Mouse (Mus musculus) adipose tissue, adult 10 weeks (tissue): ENCODE measurements around the gene Defa28. TPM values are rescaled to one million over a fixed set of nuclear protein-coding genes. Genes with fewer than 3 reads are reported as not detected.

Experiments
- polyA plus RNA-seq: library from polyadenylated mRNA; stranded (reverse); fragments of 350-450 nt; fragmentation: Illumina TruSeq; extraction: RNeasy Lipid Tissue Mini Kit (QIAGEN cat#74804); gene quantifications from one replicate; pipeline ENCODE4 v1.2.3, GENCODE M21; 2014; ENCODE audit warnings: low read depth, low replicate concordance

The Defa28 gene
- not detected for polyA plus RNA-seq

GRCm38 (mm10) chr8:21582706-21583105 lies at the start of gene Defa28:
TSS of gene Defa28 (plus strand) at chr8:21583006.

GRCm38 (mm10) chr8:21565086-21565485 lies 17.7 kb upstream of the Defa28 start, which contains the start of gene Defa37:
TSS of gene Defa37 (plus strand) at chr8:21565386.

GRCm38 (mm10) chr8:21594408-21594807 lies 11.6 kb downstream of the Defa28 start, which contains the start of gene Gm7861:
TSS of gene Gm7861 (minus strand) at chr8:21594508.

GRCm38 (mm10) chr8:21617883-21618282 lies 35.1 kb downstream of the Defa28 start, which contains the start of gene Defa26:
TSS of gene Defa26 (plus strand) at chr8:21618183.

Other genes starting within 250 kb of the Defa28 start
- gene Defa2, start 204.5 kb upstream of the Defa28 start, polyA plus RNA-seq, result not detected
- not detected for gene Defa33, start 191.2 kb upstream of the Defa28 start, polyA plus RNA-seq
- gene Defa36, start 155.6 kb upstream of the Defa28 start, polyA plus RNA-seq, result not detected
- gene Gm7849, start 126.4 kb upstream of the Defa28 start, polyA plus RNA-seq, result 0.88 TPM
- not detected for gene Defa20, start 73.7 kb upstream of the Defa28 start, polyA plus RNA-seq
- not detected for gene Defa32, start 54.0 kb upstream of the Defa28 start, polyA plus RNA-seq
- gene Defa37, start 17.6 kb upstream of the Defa28 start, polyA plus RNA-seq, result not detected
- not detected for gene Gm7861, start 11.5 kb downstream of the Defa28 start, polyA plus RNA-seq
- not detected for gene Defa26, start 35.2 kb downstream of the Defa28 start, polyA plus RNA-seq
- gene Defa17, start 72.8 kb downstream of the Defa28 start, polyA plus RNA-seq, result not detected
- not detected for gene Defa34, start 82.8 kb downstream of the Defa28 start, polyA plus RNA-seq
- 2.5 TPM for gene AY761184, start 120.6 kb downstream of the Defa28 start, polyA plus RNA-seq
- 1.1 TPM for gene Defa24, start 151.5 kb downstream of the Defa28 start, polyA plus RNA-seq
- not detected for gene Defb50, start 240.5 kb downstream of the Defa28 start, polyA plus RNA-seq